Mouse (Mus musculus) kidney, embryonic 16.5 days (tissue): Measurements from ENCODE around the gene G0s2. TPM values are rescaled to one million over a fixed set of nuclear protein-coding genes. Genes with fewer than 3 reads are reported as not detected.
A peak's percentile ranks its signal among the peaks of the same experiment; 100 is the strongest.

ENCODE experiments used
- ATAC-seq: fragments of 200-750 bp; cut with Nextera tagmentation; 2 replicates; pipeline ENCODE4 v1.8.0; 2017; ENCODE audit warnings: moderate TSS enrichment; ENCODE audit not compliant: low FRiP score, low TSS enrichment
- H3K27ac ChIP-seq: fragments of 300-500 bp; sonication (generic); 2 replicates; pipeline ENCODE4 v1.5.1; 2014; ENCODE audit warnings: low read length
- H3K27me3 ChIP-seq: fragments of 300-500 bp; sonication (generic); 2 replicates; pipeline ENCODE4 v1.6.1; 2014; ENCODE audit warnings: low read length, control low read depth, mixed read lengths; ENCODE audit not compliant: insufficient read depth
- H3K36me3 ChIP-seq: fragments of 300-500 bp; sonication (generic); 2 replicates; pipeline ENCODE4 v1.6.1; 2014; ENCODE audit warnings: low read length, control low read depth, mixed read lengths; ENCODE audit not compliant: insufficient read depth
- H3K4me1 ChIP-seq: fragments of 300-500 bp; sonication (generic); 2 replicates; pipeline ENCODE4 v1.6.1; 2014; ENCODE audit warnings: low read length, control low read depth, mixed read lengths; ENCODE audit not compliant: insufficient read depth
- H3K4me2 ChIP-seq: fragments of 300-500 bp; sonication (generic); replicated peaks from 2 replicates; pipeline ENCODE4 v1.6.1; 2014; ENCODE audit warnings: low read depth, low read length
- H3K4me3 ChIP-seq: fragments of 300-500 bp; sonication (generic); 2 replicates; pipeline ENCODE4 v1.5.1; 2014; ENCODE audit warnings: mild to moderate bottlenecking, low read length
- H3K9ac ChIP-seq: fragments of 300-500 bp; sonication (generic); replicated peaks from 2 replicates; pipeline ENCODE4 v1.6.1; 2014; ENCODE audit warnings: low read length
- H3K9me3 ChIP-seq: fragments of 300-500 bp; sonication (generic); 2 replicates; pipeline ENCODE4 v1.6.1; 2016; ENCODE audit warnings: low read length, control low read depth
- WGBS: fragments of 180-500 bp; shearing (Covaris S2); extraction: QIAGEN DNeasy Blood & Tissue Kit; methylation state at CpG from one replicate; pipeline ENCODE4 v1.1.7; 2014; 5-methylcytosine and 5-hydroxymethylcytosine counted together
- polyA plus RNA-seq: library from polyadenylated mRNA; unstranded; fragments of >200 nt; fragmentation: Nextera tagmentation; extraction: Ambion mirVana; gene quantifications from 2 replicates; pipeline ENCODE4 v1.2.1, GENCODE M21; 2015

The G0s2 gene
- polyA plus RNA-seq, 1 experiment from 2014 or later: 55.9 TPM

DNA sequence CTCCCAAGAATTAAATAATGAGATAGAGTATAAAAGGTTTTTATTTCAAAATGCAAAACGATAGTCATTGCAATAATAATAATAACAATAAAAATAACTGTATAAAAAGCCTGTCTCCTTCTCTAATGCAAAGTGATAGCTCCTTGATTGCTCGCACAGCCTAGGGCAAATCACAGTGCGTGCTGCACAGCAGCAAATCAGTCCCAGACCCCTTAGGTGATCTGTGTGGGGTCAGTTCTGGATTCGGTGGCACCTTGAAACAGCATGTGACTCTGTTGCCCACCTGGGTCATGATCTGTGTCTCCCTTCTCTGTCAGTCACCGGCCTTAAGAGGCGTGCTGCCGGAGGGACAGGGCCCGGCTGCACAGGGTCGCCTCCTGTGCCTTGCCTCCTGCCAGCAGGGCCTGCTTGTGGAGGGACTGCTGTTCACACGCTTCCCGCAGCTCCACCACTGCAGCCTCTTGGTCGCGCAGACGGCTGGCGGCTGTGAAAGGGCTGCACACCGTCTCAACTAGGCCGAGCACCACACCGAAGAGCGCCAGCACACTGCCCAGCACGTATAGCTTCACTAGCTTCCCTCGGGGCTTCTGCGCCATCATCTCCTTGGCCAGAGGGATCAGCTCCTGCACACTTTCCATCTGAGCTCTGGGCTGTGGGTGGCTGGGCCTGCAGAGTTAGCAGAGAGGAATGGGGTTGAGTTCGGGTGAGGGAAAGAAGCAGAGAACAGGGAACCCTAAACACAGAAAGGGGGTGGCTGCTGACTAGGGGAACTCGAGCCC is 691 bp downstream of the G0s2 start:
- Histone ChIP-seq H3K9ac (peak overlapping the region; percentile 59), H3K4me3 (peak overlapping the region; percentile 56), H3K4me1 (peaks cover 13% of the 10 kb centered on the region), H3K36me3 (no peaks in the 10 kb centered on the region), H3K27ac (peak overlapping the region; percentile 71), H3K9me3 (no peaks in the 10 kb centered on the region), H3K27me3 (no peaks in the 10 kb centered on the region), H3K4me2 (peak overlapping the region; percentile 71)
- peak; percentile 66 for ATAC-seq
- 26% methylated on average over 24 of the region's 24 CpGs for WGBS

DNA sequence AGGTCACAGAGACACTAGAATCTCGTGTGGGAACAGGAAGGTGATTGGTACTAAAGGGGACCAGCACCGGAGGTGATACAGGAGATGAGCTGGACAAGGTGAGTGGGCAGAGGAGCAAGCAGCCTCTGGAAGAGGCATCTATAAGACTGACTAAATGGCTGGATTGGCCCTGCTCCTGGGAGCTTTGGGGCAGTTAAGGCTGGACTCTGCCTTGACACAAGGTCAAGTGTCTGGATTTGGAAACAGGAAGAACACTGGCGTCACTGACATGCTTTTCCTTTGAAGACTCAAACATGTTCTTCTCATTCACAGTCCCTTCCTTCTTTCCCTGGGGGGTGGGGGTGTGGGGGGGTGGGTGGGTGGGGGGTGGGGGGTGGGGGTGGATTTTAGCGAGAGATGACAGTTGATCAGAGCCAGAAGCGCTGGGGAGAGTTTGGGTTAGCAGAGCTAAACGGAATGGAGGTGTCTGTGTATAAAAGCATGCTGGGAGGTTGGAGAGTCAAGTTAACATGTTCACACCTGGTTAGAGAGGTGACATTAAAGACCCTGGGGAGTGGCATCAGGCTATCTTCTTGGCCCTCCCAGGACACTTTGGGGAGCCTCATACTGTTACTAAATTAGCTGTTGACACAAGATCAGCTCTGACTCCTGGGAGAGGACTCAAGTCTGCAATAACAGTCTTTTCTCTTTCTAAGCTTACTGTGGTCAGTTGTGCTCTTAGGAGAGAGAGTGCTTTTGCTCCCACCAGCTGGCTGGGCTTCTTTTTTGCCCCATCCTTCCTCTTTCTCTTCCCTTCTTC is 1.9 kb downstream of the G0s2 start:
- H3K36me3 ChIP-seq: no peaks in the 10 kb centered on the region
- peak overlapping the region; percentile 56; the same call in 1 of the 2 replicates for H3K4me3 ChIP-seq
- H3K4me2 ChIP-seq: peak overlapping the region; percentile 71
- no peak for ATAC-seq
- peaks cover 13% of the 10 kb centered on the region for H3K4me1 ChIP-seq
- no peak overlapping the region; the same call in 1 of the 2 replicates for H3K27ac ChIP-seq
- H3K9me3 ChIP-seq: no peaks in the 10 kb centered on the region
- 0 out of 2 replicates have a peak overlapping the region, but pooled peaks have one; percentile 26 for H3K9ac ChIP-seq
- WGBS: 40% methylated on average over 6 of the region's 6 CpGs
- no peaks in the 10 kb centered on the region for H3K27me3 ChIP-seq

DNA sequence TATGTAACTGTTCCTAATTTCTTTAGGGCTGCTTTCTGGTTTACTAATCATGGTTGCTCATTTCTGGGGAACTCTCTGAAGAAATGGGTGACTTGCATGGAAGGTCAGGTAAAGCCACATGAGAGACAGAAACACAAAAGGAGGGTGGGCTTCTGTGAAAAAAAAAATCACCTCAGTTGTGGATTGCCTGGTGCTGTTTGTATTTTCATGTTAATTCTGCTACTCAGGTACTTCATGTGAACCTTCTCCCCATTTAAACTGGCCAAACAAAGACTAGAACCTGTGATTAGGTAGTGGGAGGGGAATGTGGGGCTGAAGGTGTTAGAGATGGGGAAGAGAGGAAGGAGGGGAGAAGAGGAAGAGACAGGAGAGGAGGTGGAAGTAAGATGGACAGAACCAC is 7.3 kb downstream of the G0s2 start:
- ATAC-seq: no peak
- H3K27me3 ChIP-seq: no peaks in the 10 kb centered on the region
- no peaks in the 10 kb centered on the region for H3K9me3 ChIP-seq
- H3K4me1 ChIP-seq: 0 out of 2 replicates have a peak, but pooled peaks cover 4% of the 10 kb centered on the region
- H3K9ac ChIP-seq: no peak overlapping the region
- no peak overlapping the region for H3K27ac ChIP-seq
- H3K36me3 ChIP-seq: no peaks in the 10 kb centered on the region
- no peak overlapping the region for H3K4me3 ChIP-seq
- no peak overlapping the region for H3K4me2 ChIP-seq

GRCm38 (mm10) chr1:193263955-193264598 is 8.9 kb downstream of the G0s2 start, which contains the start of gene Hsd11b1:
Hsd11b1 (minus strand) TSS chr1:193264075.
- H3K36me3 ChIP-seq: no peaks in the 10 kb centered on the region
- H3K4me2 ChIP-seq: no peak within 1 kb of the TSS
- H3K9ac ChIP-seq: no peak within 1 kb of the TSS
- no peak for ATAC-seq
- no peak within 1 kb of the TSS for H3K4me3 ChIP-seq
- H3K4me1 ChIP-seq: 0 out of 2 replicates have a peak, but pooled peaks cover 4% of the 10 kb centered on the region
- H3K9me3 ChIP-seq: no peaks in the 10 kb centered on the region
- no peaks in the 10 kb centered on the region for H3K27me3 ChIP-seq
- WGBS: 70% methylated on average over 5 of the region's 5 CpGs
- no peak within 1 kb of the TSS for H3K27ac ChIP-seq

- H3K4me1 ChIP-seq: 0 out of 2 replicates have a peak, but pooled peaks cover 4% of the 10 kb centered on the region
- no peak overlapping the region for H3K9ac ChIP-seq
- no peak for ATAC-seq
- no peak overlapping the region for H3K4me2 ChIP-seq
- no peaks in the 10 kb centered on the region for H3K27me3 ChIP-seq
- no peak overlapping the region for H3K27ac ChIP-seq
- no peak overlapping the region for H3K4me3 ChIP-seq
- H3K9me3 ChIP-seq: no peaks in the 10 kb centered on the region
- no peaks in the 10 kb centered on the region for H3K36me3 ChIP-seq
- WGBS: 73% methylated on average over 8 of the region's 8 CpGs
Measured at GRCm38 (mm10) chr1:193263026-193263907, 9.8 kb downstream of the G0s2 start.

GRCm38 (mm10) chr1:193261897-193262548 is 11.0 kb downstream of the G0s2 start:
- ATAC-seq: peak; percentile 51; the same call in 1 of the 2 replicates
- WGBS: 60% methylated on average over 7 of the region's 7 CpGs
- Histone ChIP-seq H3K4me3 (no peak overlapping the region), H3K4me2 (no peak overlapping the region), H3K36me3 (no peaks in the 10 kb centered on the region), H3K9ac (no peak overlapping the region), H3K4me1 (0 out of 2 replicates have a peak, but pooled peaks cover 4% of the 10 kb centered on the region), H3K27ac (peak overlapping the region; percentile 70), H3K27me3 (no peaks in the 10 kb centered on the region), H3K9me3 (no peaks in the 10 kb centered on the region)

DNA sequence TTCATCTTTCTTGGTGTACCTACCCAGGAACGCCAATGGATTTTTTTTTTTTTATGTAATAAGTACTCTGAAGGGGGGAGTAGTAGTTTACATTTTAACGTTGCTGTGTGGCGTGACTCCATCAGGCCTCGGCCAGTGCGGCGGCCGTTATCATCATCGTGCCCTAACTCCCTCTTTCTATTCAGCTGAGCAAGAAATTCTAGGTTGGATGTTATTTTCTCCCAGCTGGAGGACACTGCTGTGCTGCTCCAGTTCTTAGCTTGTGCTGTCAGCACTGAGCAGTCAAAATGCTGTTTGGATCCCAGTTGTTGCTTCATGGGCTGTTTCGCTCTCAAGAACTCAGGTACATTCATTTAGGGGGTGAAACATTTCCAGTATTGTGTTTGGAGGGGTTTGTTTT is 13.5 kb downstream of the G0s2 start:
- Histone ChIP-seq H3K4me3 (no peak overlapping the region), H3K9me3 (no peaks in the 10 kb centered on the region), H3K27ac (no peak overlapping the region), H3K4me2 (no peak overlapping the region), H3K36me3 (no peaks in the 10 kb centered on the region), H3K9ac (no peak overlapping the region), H3K27me3 (no peaks in the 10 kb centered on the region), H3K4me1 (peaks cover 4% of the 10 kb centered on the region; the same call in 1 of the 2 replicates)
- WGBS: 81% methylated on average over 9 of the region's 9 CpGs
- ATAC-seq: no peak

DNA sequence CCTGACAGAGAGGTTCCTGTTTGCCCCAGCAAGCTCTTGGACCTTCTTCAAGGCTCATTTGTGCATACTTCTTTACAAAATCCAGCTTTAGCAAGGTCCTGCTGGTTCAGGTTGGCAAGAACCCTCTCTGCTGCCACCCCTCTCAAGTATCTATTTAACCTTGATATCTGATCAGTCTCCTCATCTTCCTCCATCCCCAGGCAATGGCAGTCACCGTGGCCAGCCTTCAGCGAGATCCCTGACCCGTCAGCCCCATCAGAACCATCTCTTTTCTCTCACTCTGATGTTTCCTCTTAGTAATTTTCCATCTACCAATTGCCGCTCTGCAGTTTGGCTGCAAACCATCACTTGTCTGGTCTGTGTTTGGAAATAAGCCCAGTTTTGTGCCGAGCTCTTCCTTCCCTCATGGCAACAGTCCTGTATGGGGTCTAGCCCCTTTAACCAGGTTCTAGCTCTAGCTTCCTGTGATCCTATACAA is 16.4 kb downstream of the G0s2 start:
- ATAC-seq: no peak
- H3K9ac ChIP-seq: no peak overlapping the region

More for the DNA sequence above, 16.4 kb downstream of the G0s2 start:
- no peaks in the 10 kb centered on the region for H3K27me3 ChIP-seq
- H3K4me2 ChIP-seq: no peak overlapping the region
- H3K4me3 ChIP-seq: no peak overlapping the region
- peaks cover 8% of the 10 kb centered on the region; the same call in 1 of the 2 replicates for H3K4me1 ChIP-seq
- 38% methylated on average over 5 of the region's 5 CpGs for WGBS
- H3K36me3 ChIP-seq: no peaks in the 10 kb centered on the region
- H3K9me3 ChIP-seq: no peaks in the 10 kb centered on the region
- H3K27ac ChIP-seq: no peak overlapping the region
